Mouse (Mus musculus): ENCODE data around the gene Olfr809.

DNA sequence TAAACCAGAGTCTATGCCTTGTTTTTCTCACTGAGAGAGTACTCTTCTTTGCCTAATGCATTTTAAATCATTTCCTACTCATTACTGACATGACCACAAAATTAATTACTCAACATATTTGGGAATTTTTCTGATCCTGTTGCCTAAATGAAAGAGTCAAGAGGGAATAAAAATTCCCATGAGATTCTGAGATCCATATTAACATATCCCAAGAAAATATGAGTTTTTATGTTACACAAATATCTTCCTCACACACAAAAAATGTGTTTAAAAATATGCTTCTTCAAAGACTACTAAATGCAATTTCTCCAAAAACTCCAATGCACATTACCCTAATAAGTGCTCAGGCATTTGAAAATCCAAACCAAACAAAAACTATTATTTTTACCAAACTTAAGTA lies 20.4 kb downstream of the Olfr809 start, which contains the start of gene Olfr810:
- TF ChIP-seq CTCF (IDR thresholded peaks at IDR 0.05; ENCODE audit: borderline replicate concordance, insufficient read depth, low read length) (no peak), POLR2A (IDR thresholded peaks at IDR 0.05; ENCODE audit: low read depth, low read length) (no peak)

Data from embryonic fibroblast, embryonic 13.5 days (primary cell).